Mouse (Mus musculus) erythroblast, embryonic 14.5 days (primary cell): ENCODE data around the gene Alkbh3. TPM values are rescaled to one million over a fixed set of nuclear protein-coding genes. Genes with fewer than 3 reads are reported as not detected.

Experiments
- H3K27me3 ChIP-seq: 2 replicates; pipeline ENCODE4 v1.6.1; 2012; ENCODE audit warnings: inconsistent platforms; ENCODE audit not compliant: control insufficient read depth
- H3K36me3 ChIP-seq: 2 replicates; pipeline ENCODE4 v1.6.1; 2012; ENCODE audit warnings: mild to moderate bottlenecking, inconsistent platforms; ENCODE audit not compliant: control insufficient read depth
- H3K4me1 ChIP-seq: 2 replicates; pipeline ENCODE4 v1.6.1; 2012; ENCODE audit warnings: inconsistent platforms; ENCODE audit not compliant: control insufficient read depth
- H3K4me3 ChIP-seq: replicated peaks from 2 replicates; pipeline ENCODE3; 2012; ENCODE audit warnings: moderate library complexity, mild to moderate bottlenecking, inconsistent platforms
- H3K9me3 ChIP-seq: 2 replicates; pipeline ENCODE4 v1.6.1; 2012; ENCODE audit warnings: low read length, inconsistent platforms, mixed read lengths; ENCODE audit not compliant: control insufficient read depth
- GATA1 ChIP-seq: IDR thresholded peaks from 2 replicates; pipeline ENCODE4 v1.6.1; 2012; ENCODE audit warnings: low read length, inconsistent platforms, mixed read lengths
- TAL1 ChIP-seq: IDR thresholded peaks from 3 replicates; pipeline ENCODE4 v1.6.1; 2012; ENCODE audit warnings: low read length, inconsistent platforms, mixed read lengths
- polyA plus RNA-seq: library from polyadenylated mRNA; stranded (reverse); fragments of >175 nt; gene quantifications from 2 replicates; pipeline ENCODE4 v1.2.3, GENCODE M21; 2012

Alkbh3 gene
- polyA plus RNA-seq, 1 experiment: 2.9 TPM

GRCm38 (mm10) chr2:93976436-93977252 lies 34.0 kb downstream of the Alkbh3 start:
- no peaks in the 10 kb centered on the region for H3K9me3 ChIP-seq
- peaks cover 20% of the 10 kb centered on the region for H3K27me3 ChIP-seq
- no peak overlapping the region for H3K4me3 ChIP-seq
- no peak for TF ChIP-seq TAL1
- peaks cover 24% of the 10 kb centered on the region for H3K36me3 ChIP-seq
- H3K4me1 ChIP-seq: peaks cover 6% of the 10 kb centered on the region

- TF ChIP-seq TAL1: no peak
- no peak for TF ChIP-seq GATA1
- peaks cover 15% of the 10 kb centered on the region for H3K36me3 ChIP-seq
- H3K27me3 ChIP-seq: peaks cover 20% of the 10 kb centered on the region
- no peak overlapping the region for H3K4me3 ChIP-seq
- H3K4me1 ChIP-seq: peaks cover 6% of the 10 kb centered on the region
- H3K9me3 ChIP-seq: no peaks in the 10 kb centered on the region
Measured at GRCm38 (mm10) chr2:93975526-93976435, 34.8 kb downstream of the Alkbh3 start.

GRCm38 (mm10) chr2:93975041-93975440 lies 35.6 kb downstream of the Alkbh3 start:
- Histone ChIP-seq H3K9me3 (no peaks in the 10 kb centered on the region), H3K4me3 (no peak overlapping the region), H3K36me3 (peaks cover 8% of the 10 kb centered on the region), H3K27me3 (peaks cover 20% of the 10 kb centered on the region), H3K4me1 (peaks cover 6% of the 10 kb centered on the region)
- TF ChIP-seq GATA1 (no peak), TAL1 (no peak)

- peaks cover 12% of the 10 kb centered on the region for H3K27me3 ChIP-seq
- H3K4me3 ChIP-seq: no peak overlapping the region
- no peaks in the 10 kb centered on the region for H3K36me3 ChIP-seq
- H3K4me1 ChIP-seq: peaks cover 6% of the 10 kb centered on the region
- no peak for TF ChIP-seq TAL1
- TF ChIP-seq GATA1: no peak
- H3K9me3 ChIP-seq: no peaks in the 10 kb centered on the region
Measured at GRCm38 (mm10) chr2:93971647-93972046, 39.0 kb downstream of the Alkbh3 start.

GRCm38 (mm10) chr2:93964494-93965160 lies 46.0 kb downstream of the Alkbh3 start:
- Histone ChIP-seq H3K9me3 (no peaks in the 10 kb centered on the region), H3K27me3 (no peaks in the 10 kb centered on the region), H3K36me3 (no peaks in the 10 kb centered on the region), H3K4me3 (no peak overlapping the region), H3K4me1 (no peaks in the 10 kb centered on the region)
- no peak for TF ChIP-seq TAL1
- TF ChIP-seq GATA1: no peak

GRCm38 (mm10) chr2:93963802-93964201 lies 46.8 kb downstream of the Alkbh3 start:
- H3K9me3 ChIP-seq: no peaks in the 10 kb centered on the region
- peaks cover 1% of the 10 kb centered on the region for H3K27me3 ChIP-seq
- H3K4me1 ChIP-seq: no peaks in the 10 kb centered on the region
- H3K36me3 ChIP-seq: no peaks in the 10 kb centered on the region
- TF ChIP-seq GATA1: no peak
- TF ChIP-seq TAL1: no peak
- H3K4me3 ChIP-seq: no peak overlapping the region

- Histone ChIP-seq H3K36me3 (no peaks in the 10 kb centered on the region), H3K27me3 (peaks cover 22% of the 10 kb centered on the region), H3K4me1 (no peaks in the 10 kb centered on the region), H3K9me3 (no peaks in the 10 kb centered on the region), H3K4me3 (no peak overlapping the region)
- no peak for TF ChIP-seq GATA1
Measured at GRCm38 (mm10) chr2:93961716-93962115, 48.9 kb downstream of the Alkbh3 start.

- no peaks in the 10 kb centered on the region for H3K9me3 ChIP-seq
- no peaks in the 10 kb centered on the region for H3K36me3 ChIP-seq
- TF ChIP-seq TAL1 (no peak), GATA1 (no peak)
- H3K4me3 ChIP-seq: no peak overlapping the region
- H3K27me3 ChIP-seq: peaks cover 46% of the 10 kb centered on the region
- no peaks in the 10 kb centered on the region for H3K4me1 ChIP-seq
Measured at GRCm38 (mm10) chr2:93959346-93959745, 51.3 kb downstream of the Alkbh3 start.

GRCm38 (mm10) chr2:93958216-93958615 lies 52.4 kb downstream of the Alkbh3 start:
- TF ChIP-seq TAL1 (no peak), GATA1 (no peak)
- Histone ChIP-seq H3K27me3 (peaks cover 56% of the 10 kb centered on the region), H3K4me1 (no peaks in the 10 kb centered on the region), H3K9me3 (no peaks in the 10 kb centered on the region), H3K36me3 (no peaks in the 10 kb centered on the region), H3K4me3 (no peak overlapping the region)
